Mouse (Mus musculus) ES-E14 (cell line): Measurements from ENCODE around the gene Olfr318. TPM values are rescaled to one million over a fixed set of nuclear protein-coding genes. Genes with fewer than 3 reads are reported as not detected.

Experiments
- DNase-seq: peaks from one replicate; pipeline ENCODE4 v3.0.0-alpha.2; 2013; ENCODE audit warnings: low read depth, low spot score
- H3K27ac ChIP-seq: 2 replicates; pipeline ENCODE4 v1.5.1; 2012; ENCODE audit warnings: low read depth, mild to moderate bottlenecking, low read length, moderate library complexity, mixed read lengths; ENCODE audit not compliant: poor library complexity, insufficient read depth, severe bottlenecking
- H3K36me3 ChIP-seq: 2 replicates; pipeline ENCODE4 v1.6.1; 2012; ENCODE audit warnings: mild to moderate bottlenecking, low read length, moderate library complexity, mixed read lengths; ENCODE audit not compliant: control insufficient read depth, poor library complexity, insufficient read depth, severe bottlenecking
- H3K4me1 ChIP-seq, 2 experiments: fragments of 150-350 bp in 1 of 2; sonication (generic) in 1 of 2; 2 replicates each; pipeline ENCODE4 v1.6.1; 2012; ENCODE audit warnings: low read length in 2 of 2, mild to moderate bottlenecking in 1 of 2, mixed read lengths in 1 of 2; ENCODE audit not compliant: control insufficient read depth in 2 of 2, insufficient read depth in 2 of 2, poor library complexity in 1 of 2
- H3K4me3 ChIP-seq, 2 experiments: fragments of 150-350 bp in 1 of 2; sonication (generic) in 1 of 2; 2 replicates each; pipeline ENCODE4 v1.5.1; 2012; ENCODE audit warnings: low read length in 2 of 2, low read depth in 1 of 2, mild to moderate bottlenecking in 1 of 2, mixed read lengths in 1 of 2; ENCODE audit not compliant: insufficient read depth in 1 of 2, poor library complexity in 1 of 2, severe bottlenecking in 1 of 2
- H3K9ac ChIP-seq: 2 replicates; pipeline ENCODE4 v1.6.1; 2012; ENCODE audit warnings: low read depth, mild to moderate bottlenecking, low read length, mixed read lengths; ENCODE audit not compliant: poor library complexity, insufficient read depth, severe bottlenecking
- H3K9me3 ChIP-seq: fragments of 150-350 bp; sonication (generic); 2 replicates; pipeline ENCODE4 v1.6.1; 2012; ENCODE audit warnings: low read depth, mild to moderate bottlenecking, low read length; ENCODE audit not compliant: control insufficient read depth, insufficient read depth
- CHD2 ChIP-seq: IDR thresholded peaks from 2 replicates; pipeline ENCODE4 v1.6.1; 2014; ENCODE audit warnings: mild to moderate bottlenecking, low read depth, low read length, inconsistent platforms
- HCFC1 ChIP-seq: IDR thresholded peaks from 2 replicates; pipeline ENCODE4 v1.6.1; 2012; ENCODE audit warnings: low read length, inconsistent platforms, borderline replicate concordance; ENCODE audit not compliant: insufficient read depth
- MAFK ChIP-seq: IDR thresholded peaks from 2 replicates; pipeline ENCODE4 v1.6.1; 2014; ENCODE audit warnings: mild to moderate bottlenecking, low read depth, low read length, inconsistent platforms; ENCODE audit not compliant: insufficient read depth
- ZC3H11A ChIP-seq: IDR thresholded peaks from 2 replicates; pipeline ENCODE4 v1.6.1; 2012; ENCODE audit warnings: low read depth, mild to moderate bottlenecking, inconsistent platforms, low read length, borderline replicate concordance
- ZNF384 ChIP-seq: IDR thresholded peaks from 2 replicates; pipeline ENCODE4 v1.6.1; 2012; ENCODE audit warnings: low read depth, low read length, inconsistent platforms
- in situ Hi-C, 2 experiments: fragments of 600-800 bp; cut with MboI; formaldehyde crosslinking; loops; one replicate each; pipeline ENCODE4 v1.15.1; 2025; ENCODE audit warnings: low sequenced_read_pairs in 2 of 2, inconsistent platforms in 1 of 2; ENCODE audit not compliant: unreplicated experiment in 2 of 2
- total RNA-seq: library from RNA; depleted of rRNA; stranded (reverse); fragments of 300-350 nt; gene quantifications from 2 replicates; pipeline ENCODE4 v1.2.3, GENCODE M21; 2012; rRNA removed

The Olfr318 gene
- total RNA-seq, 1 experiment: not detected

DNA sequence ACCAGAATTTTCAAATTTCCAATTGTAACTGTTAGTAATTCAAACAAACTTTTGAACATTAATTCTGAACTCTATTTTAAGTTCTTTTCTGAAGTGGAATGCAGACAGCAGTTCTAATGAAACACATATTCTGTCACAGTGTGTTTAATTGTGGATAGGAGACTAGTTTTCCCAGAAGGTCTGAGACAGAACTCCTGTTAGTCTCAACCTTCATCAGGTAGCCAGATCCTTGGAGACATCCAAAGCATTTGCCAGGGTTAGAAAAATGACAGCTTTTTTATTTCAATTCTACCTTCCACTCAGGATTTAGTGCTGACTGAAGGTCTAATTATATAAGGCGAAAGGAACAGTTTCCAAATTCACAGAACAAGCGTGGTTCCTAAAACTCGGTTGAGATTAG lies 25.0 kb downstream of the Olfr318 start, which contains the start of gene Olfr319:
TSS of gene Olfr319 (plus strand) at position 301 of the 400 bp plus-strand sequence.
- Histone ChIP-seq H3K9me3 (no peaks in the 10 kb centered on the region), H3K4me1 (no peaks in the 10 kb centered on the region), H3K9ac (no peak within 1 kb of the TSS), H3K36me3 (no peaks in the 10 kb centered on the region), H3K4me3 (no peak within 1 kb of the TSS), H3K27ac (no peak within 1 kb of the TSS)
- TF ChIP-seq CHD2 (no peak), MAFK (no peak), HCFC1 (no peak), ZC3H11A (no peak), ZNF384 (no peak)
- in situ Hi-C loops: no loop called here
- no peak for DNase-seq

DNA sequence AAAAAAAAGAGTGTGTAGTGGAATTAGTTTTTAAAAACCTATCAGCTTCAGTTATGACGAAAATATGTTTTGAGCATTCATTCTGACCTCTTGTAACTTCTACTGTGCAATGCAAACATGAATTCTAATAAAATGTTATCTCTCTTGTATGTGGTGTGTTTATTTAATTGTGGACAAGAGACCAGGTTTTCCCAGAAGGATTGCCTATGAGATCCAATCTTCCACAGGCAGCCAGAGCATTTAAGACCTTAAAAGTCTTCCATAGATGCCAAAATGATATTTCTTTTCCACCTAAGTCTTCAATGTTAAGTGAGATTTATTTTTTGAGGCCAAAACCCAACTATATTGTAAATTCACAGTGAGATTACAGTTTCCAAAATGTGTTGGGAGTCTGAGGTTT lies 43.0 kb downstream of the Olfr318 start, which contains the start of gene Olfr320:
TSS of gene Olfr320 (plus strand) at position 301 of the 400 bp plus-strand sequence.
- Histone ChIP-seq H3K4me1 (no peaks in the 10 kb centered on the region), H3K9ac (no peak within 1 kb of the TSS), H3K4me3 (no peak within 1 kb of the TSS), H3K9me3 (no peaks in the 10 kb centered on the region), H3K27ac (no peak within 1 kb of the TSS), H3K36me3 (no peaks in the 10 kb centered on the region)
- DNase-seq: no peak
- in situ Hi-C loops: no loop called here
- TF ChIP-seq CHD2: no peak
- no peak for TF ChIP-seq ZNF384
- no peak for TF ChIP-seq MAFK
- no peak for TF ChIP-seq ZC3H11A
- no peak for TF ChIP-seq HCFC1

DNA sequence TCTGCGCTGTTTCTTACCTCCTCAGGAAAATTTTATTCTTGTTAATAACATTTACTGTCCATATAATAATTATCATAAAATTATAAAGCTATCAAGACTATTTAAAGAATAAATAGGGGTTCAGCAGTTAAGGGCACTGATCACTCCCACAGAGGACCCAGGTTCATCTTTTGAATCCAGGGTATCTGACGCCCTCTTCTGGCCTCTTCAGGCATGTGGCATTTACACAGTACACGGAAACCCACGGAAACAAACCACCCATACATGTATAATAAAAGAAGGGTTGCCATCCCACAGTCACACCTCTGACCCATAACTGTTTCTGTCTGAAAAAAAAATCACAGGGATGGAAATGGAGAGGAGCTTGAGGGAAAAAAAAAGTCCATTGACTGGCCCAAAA lies 52.0 kb downstream of the Olfr318 start:
- H3K9me3 ChIP-seq: no peaks in the 10 kb centered on the region
- TF ChIP-seq ZNF384 (no peak), ZC3H11A (peak; percentile 14; the same call in 1 of the 2 replicates)
- in situ Hi-C loops: no loop called here

DNA sequence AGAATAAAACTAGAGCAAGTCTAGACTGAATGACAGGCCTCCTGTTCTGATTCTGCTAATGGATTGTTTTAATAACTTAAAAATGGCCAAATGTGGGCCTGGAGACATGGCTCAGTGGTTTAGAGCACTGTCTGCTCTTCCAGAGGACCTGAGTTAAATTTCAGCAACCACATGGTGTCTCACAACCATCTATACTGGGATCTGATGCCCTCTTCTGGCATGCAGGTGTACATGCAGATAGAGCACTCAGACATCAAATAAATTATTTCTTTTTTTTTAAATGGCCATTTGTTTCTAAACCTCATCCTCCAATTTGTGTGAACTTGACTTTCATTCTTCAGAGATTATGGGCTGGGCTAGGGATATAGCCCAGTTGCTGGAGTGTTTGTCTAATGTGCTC lies 54.6 kb downstream of the Olfr318 start:
- H3K36me3 ChIP-seq: no peaks in the 10 kb centered on the region
- in situ Hi-C loops: loop anchor here (10.0 kb wide), 1 partner anchor 66 kb away; the partner anchor contains the start of gene Olfr317 (in 2 of the 2)
- no peak overlapping the region for H3K27ac ChIP-seq
- no peak overlapping the region for H3K9ac ChIP-seq
- TF ChIP-seq MAFK: no peak
- peak; percentile 30; the same call in 1 of the 2 replicates for TF ChIP-seq ZC3H11A
- TF ChIP-seq CHD2: no peak
- 0 out of 2 replicates have a peak, but pooled peaks have one; percentile 32 for TF ChIP-seq ZNF384
- TF ChIP-seq HCFC1: no peak
- no peaks in the 10 kb centered on the region for H3K9me3 ChIP-seq
- no peaks in the 10 kb centered on the region for H3K4me1 ChIP-seq
- no peak overlapping the region for H3K4me3 ChIP-seq
- no peak for DNase-seq

More for the DNA sequence above, 52.0 kb downstream of the Olfr318 start:
- Histone ChIP-seq H3K27ac (no peak overlapping the region), H3K36me3 (no peaks in the 10 kb centered on the region), H3K4me3 (no peak overlapping the region), H3K9ac (no peak overlapping the region), H3K4me1 (no peaks in the 10 kb centered on the region)
- DNase-seq: no peak

Other genes with a start within 250 kb of the Olfr318 start
- gene Olfr332, start 231.5 kb downstream of the Olfr318 start, total RNA-seq: not detected in 2 replicates
- not detected in 2 replicates for gene Olfr331, start 221.4 kb downstream of the Olfr318 start, total RNA-seq
- not detected in 2 replicates for gene Olfr330, start 189.2 kb downstream of the Olfr318 start, total RNA-seq
- gene Olfr329-ps, start 177.6 kb downstream of the Olfr318 start, total RNA-seq: 0.26 and 0.27 TPM in 2 replicates
- gene Olfr328, start 168.4 kb downstream of the Olfr318 start, total RNA-seq: 0.18 and 0.37 TPM in 2 replicates
- not detected in 2 replicates for gene Olfr224, start 153.5 kb downstream of the Olfr318 start, total RNA-seq
- not detected in 2 replicates for gene Olfr325, start 146.3 kb downstream of the Olfr318 start, total RNA-seq
- gene Olfr324, start 128.9 kb downstream of the Olfr318 start, total RNA-seq: not detected in 2 replicates
- not detected in 2 replicates for gene 2210407C18Rik, start 107.9 kb downstream of the Olfr318 start, total RNA-seq
- gene Olfr323, start 93.5 kb downstream of the Olfr318 start, total RNA-seq: not detected in 2 replicates
- gene Trim58, start 83.5 kb downstream of the Olfr318 start, total RNA-seq: not detected in 2 replicates
- gene Olfr322, start 65.2 kb downstream of the Olfr318 start, total RNA-seq: not detected in 2 replicates
- not detected in 2 replicates for gene Olfr320, start 42.9 kb downstream of the Olfr318 start, total RNA-seq
- gene Olfr319, start 24.9 kb downstream of the Olfr318 start, total RNA-seq: not detected in 2 replicates
- gene Olfr317, start 15.2 kb upstream of the Olfr318 start, total RNA-seq: not detected in 2 replicates
- gene Olfr316, start 28.7 kb upstream of the Olfr318 start, total RNA-seq: not detected in 2 replicates
- gene Olfr315, start 49.2 kb upstream of the Olfr318 start, total RNA-seq: not detected in 2 replicates
- not detected in 2 replicates for gene Olfr314, start 58.9 kb upstream of the Olfr318 start, total RNA-seq
- gene Fam183b, start 77.9 kb upstream of the Olfr318 start, total RNA-seq: 2.3 and 2.7 TPM in 2 replicates
- not detected in 2 replicates for gene Olfr313, start 91.0 kb upstream of the Olfr318 start, total RNA-seq
- not detected in 2 replicates for gene Olfr312, start 105.2 kb upstream of the Olfr318 start, total RNA-seq
- gene Olfr311, start 115.2 kb upstream of the Olfr318 start, total RNA-seq: not detected in 2 replicates
- gene Gm12258, start 123.1 kb upstream of the Olfr318 start, total RNA-seq: 3.7 and 4.7 TPM in 2 replicates
- gene 2810021J22Rik, start 143.2 kb upstream of the Olfr318 start, total RNA-seq: 5.3 and 5.7 TPM in 2 replicates
- gene Zfp39, start 180.2 kb upstream of the Olfr318 start, total RNA-seq: 3.0 and 3.4 TPM in 2 replicates
- not detected in 2 replicates for gene Btnl10, start 193.9 kb upstream of the Olfr318 start, total RNA-seq
- 104 and 115 TPM in 2 replicates for gene Rnf187, start 214.9 kb upstream of the Olfr318 start, total RNA-seq
- 109 and 141 TPM in 2 replicates for gene Hist3h2ba, start 224.9 kb upstream of the Olfr318 start, total RNA-seq
- 161 and 194 TPM in 2 replicates for gene Hist3h2a, start 230.7 kb upstream of the Olfr318 start, total RNA-seq
- 0.40 and 0.74 TPM in 2 replicates for gene Trim17, start 230.7 kb upstream of the Olfr318 start, total RNA-seq